Mouse (Mus musculus): ENCODE measurements around the gene Trmt11.

DNA sequence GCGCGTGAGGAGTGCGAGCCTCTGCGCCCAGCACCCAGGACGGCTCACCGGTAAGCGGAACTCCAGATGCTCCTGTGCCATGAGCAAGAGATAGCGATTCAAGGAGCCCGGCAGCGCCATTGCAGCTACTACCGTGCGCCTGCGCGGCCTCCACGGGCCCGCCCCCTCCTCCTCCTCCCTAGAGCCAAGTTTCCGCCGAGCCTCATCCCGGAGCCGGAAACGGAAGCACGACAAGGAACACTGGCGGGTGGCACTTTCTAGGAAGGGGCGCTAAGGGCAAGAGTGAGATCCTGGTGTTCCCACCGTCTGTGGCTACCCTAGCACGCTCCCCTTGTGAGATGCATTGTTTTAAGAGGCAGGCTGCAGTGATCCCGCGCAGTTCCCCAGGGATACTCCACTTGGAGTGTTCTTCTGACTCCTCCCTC lies at the start of gene Trmt11:
- no peak for TF ChIP-seq EP300 (IDR thresholded peaks at IDR 0.05; ENCODE audit: low read depth)
- 0 out of 2 replicates have a peak, but pooled peaks have one; percentile 7 for TF ChIP-seq CTCF (IDR thresholded peaks at IDR 0.05; ENCODE audit: low read depth)
